Comparison of ENCODE assay signal across 26 mouse cellular contexts in genomic region chr5:87396968-87397367, GRCm38 (mm10). TPM values are rescaled to one million over a fixed set of nuclear protein-coding genes. Genes with fewer than 3 reads are reported as not detected.
"Had no signal": no experiment of that assay in that cellular context is flagged by ENCODE, and none has a peak within 500 bp of the region (broad histone marks: within the 10 kb centered on the region; RNA-seq: fewer than 3 reads in every experiment).

No protein-coding gene starts in this region.

- H3K9me3 ChIP-seq: liver, embryonic 15.5 days; midbrain, embryonic 10.5 days; midbrain, embryonic 12.5 days; neural tube, embryonic 13.5 days; neural tube, embryonic 15.5 days had no signal

- DNase-seq: lung, adult 18-20 months; lung, embryonic 14.5 days; lung, postnatal 10 days; lung, postnatal 4 days; midbrain, embryonic 14.5 days; retina, postnatal 1 day; right cerebral cortex, adult 18-20 months; right cerebral cortex, postnatal 25 days; right cerebral cortex, postnatal 4 days; thymus, postnatal 14 days; thymus, postnatal 36 days had no signal

- H3K36me3 ChIP-seq: liver, embryonic 15.5 days; midbrain, embryonic 10.5 days; midbrain, embryonic 12.5 days; neural tube, embryonic 13.5 days; neural tube, embryonic 15.5 days had no signal

- H3K27ac ChIP-seq: liver, embryonic 15.5 days; midbrain, embryonic 10.5 days; midbrain, embryonic 12.5 days; neural tube, embryonic 13.5 days; neural tube, embryonic 15.5 days had no signal

- H3K9ac ChIP-seq: liver, embryonic 15.5 days; lung, embryonic 14.5 days; midbrain, embryonic 12.5 days; neural tube, embryonic 13.5 days; neural tube, embryonic 15.5 days had no signal

- H3K4me3 ChIP-seq: liver, embryonic 15.5 days; midbrain, embryonic 10.5 days; midbrain, embryonic 12.5 days; myocyte; neural tube, embryonic 13.5 days; neural tube, embryonic 15.5 days had no signal

- H3K4me2 ChIP-seq: liver, embryonic 15.5 days; lung, embryonic 14.5 days; midbrain, embryonic 12.5 days; neural tube, embryonic 13.5 days; neural tube, embryonic 15.5 days had no signal

- H3K27me3 ChIP-seq: liver, embryonic 15.5 days; midbrain, embryonic 12.5 days; neural tube, embryonic 13.5 days; neural tube, embryonic 15.5 days had no signal

- ATAC-seq: midbrain, embryonic 16.5 days had no signal

- H3K4me1 ChIP-seq: liver, embryonic 15.5 days; midbrain, embryonic 10.5 days; midbrain, embryonic 12.5 days; neural tube, embryonic 13.5 days; neural tube, embryonic 15.5 days had no signal

RNA-seq across cellular contexts. Expression of gene Ugt2b38, which starts 27.0 kb away (rescaled TPM):
- total RNA-seq: megakaryocyte, adult 5-6 weeks; megakaryocyte-erythroid progenitor cell, adult 5-6 weeks had no signal
- polyA plus RNA-seq: liver, embryonic 15.5 days; lung, embryonic 14.5 days; lung, embryonic 16.5 days; midbrain, embryonic 10.5 days; midbrain, embryonic 12.5 days; midbrain, embryonic 14.5 days; midbrain, embryonic 16.5 days; myocyte; neural tube, embryonic 11.5 days; neural tube, embryonic 13.5 days; neural tube, embryonic 15.5 days; spleen, adult 2 months; stomach, embryonic 16.5 days; testis, adult 2 months; thymus, postnatal 0 days had no signal

RNA-seq across cellular contexts. Expression of gene Ugt2a3, which starts 60.0 kb away (rescaled TPM):
- total RNA-seq: megakaryocyte, adult 5-6 weeks; megakaryocyte-erythroid progenitor cell, adult 5-6 weeks had no signal
- polyA plus RNA-seq: liver, embryonic 15.5 days; lung, embryonic 14.5 days; lung, embryonic 16.5 days; midbrain, embryonic 10.5 days; midbrain, embryonic 12.5 days; midbrain, embryonic 14.5 days; midbrain, embryonic 16.5 days; myocyte; neural tube, embryonic 11.5 days; neural tube, embryonic 13.5 days; neural tube, embryonic 15.5 days; spleen, adult 2 months; testis, adult 2 months; thymus, postnatal 0 days had no signal
